Mouse (Mus musculus) T-helper 1 cell (primary cell): ENCODE data around the gene Ppat.
"Not testable (repeated sequence)": the region's sequence is repeated elsewhere in the genome, so short reads cannot be mapped to it uniquely, and the experiment has no call there.

Experiments used
- in situ Hi-C: fragments of 300-600 bp; cut with MboI, MseI; formaldehyde crosslinking; loops from one replicate; pipeline ENCODE4 v1.15.1; 2025; ENCODE audit warnings: high pct_unique_total_duplicates

Gene Ppat

DNA sequence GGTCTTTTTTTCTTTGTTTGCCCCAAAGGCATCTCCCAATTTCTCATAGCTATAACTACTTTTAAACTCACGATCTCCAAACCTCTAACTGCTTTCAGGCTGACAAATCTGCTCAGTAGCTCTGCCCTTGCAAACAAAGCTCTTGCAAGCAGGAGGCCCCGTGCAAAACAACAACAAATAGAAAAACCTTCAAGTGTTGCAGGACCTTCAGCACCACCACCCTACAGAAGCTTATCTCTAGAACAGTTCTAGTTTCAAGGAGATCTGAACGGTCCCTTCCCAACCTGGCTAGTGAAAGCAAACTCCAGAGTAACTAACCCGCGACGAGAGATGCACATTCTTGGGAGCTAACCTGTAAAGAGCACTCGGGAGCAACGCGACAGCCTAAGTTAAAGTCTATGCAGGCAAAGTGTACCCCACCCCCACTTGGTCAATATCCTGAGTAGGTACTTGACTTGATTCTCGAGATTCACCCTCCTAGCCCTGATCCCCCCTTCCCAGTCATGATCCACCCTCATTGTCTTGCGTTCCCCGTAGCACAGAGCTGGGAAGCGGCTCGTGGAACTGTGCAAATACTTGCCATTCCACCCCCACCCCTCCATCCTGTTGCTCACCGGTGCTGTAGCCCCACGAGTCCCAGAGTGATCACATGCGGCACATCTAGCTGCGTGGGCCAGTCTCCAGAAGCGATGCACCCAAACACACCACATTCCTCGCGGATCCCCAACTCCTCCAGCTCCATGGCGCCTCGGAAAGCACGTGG is 854 bp downstream of the Ppat start:
- in situ Hi-C loops, result loop anchor here (10.0 kb wide), 1 partner anchor 46 kb away; the partner anchor contains the start of gene Aasdh

DNA sequence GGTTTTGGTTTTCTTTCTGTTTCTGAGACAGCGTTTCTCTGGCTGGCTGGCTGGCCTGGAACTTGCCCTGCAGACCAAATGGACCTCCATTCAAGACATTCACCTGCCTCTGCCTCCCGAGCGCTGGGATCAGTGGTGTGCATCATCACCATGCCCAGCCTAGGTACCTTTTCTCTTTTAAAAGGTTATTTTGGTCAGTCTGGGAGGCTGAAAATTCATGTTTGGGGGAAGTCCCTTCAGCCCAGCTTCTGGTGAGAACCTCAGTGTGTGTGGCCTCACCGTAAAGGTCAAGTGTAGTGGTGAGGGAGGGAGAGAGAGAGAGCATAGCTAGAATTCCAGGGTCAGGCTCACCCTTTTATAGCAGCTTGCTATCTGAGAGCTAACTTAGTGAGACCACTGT is 3.6 kb downstream of the Ppat start:
- in situ Hi-C loops, result no loop called here

GRCm38 (mm10) chr5:76947142-76947541 is 4.2 kb downstream of the Ppat start:
- in situ Hi-C loops, result no loop called here

- in situ Hi-C loops, result no loop called here
Measured at GRCm38 (mm10) chr5:76945678-76946033, 5.7 kb downstream of the Ppat start.

- in situ Hi-C loops, result no loop called here
Measured at GRCm38 (mm10) chr5:76944965-76945677, 6.3 kb downstream of the Ppat start.

DNA sequence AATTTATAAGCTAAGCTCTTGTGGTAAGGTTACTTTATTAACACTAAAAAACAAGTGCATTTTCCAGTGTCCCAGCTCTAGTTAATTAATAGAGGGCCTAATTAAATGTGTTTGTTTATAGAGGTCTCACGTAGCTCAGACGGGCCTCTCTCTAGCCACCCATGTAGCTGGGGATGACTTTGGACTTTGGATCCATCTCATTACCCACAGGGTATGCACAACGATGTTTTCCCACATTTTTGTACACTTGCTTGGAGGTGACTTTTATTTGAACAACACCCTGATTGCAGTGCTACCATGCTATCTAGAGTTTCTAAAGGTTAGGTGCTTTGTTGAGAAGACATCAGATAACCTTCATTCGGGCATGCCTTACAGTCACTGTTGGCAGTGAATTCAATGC is 8.9 kb downstream of the Ppat start:
- in situ Hi-C loops, result no loop called here

DNA sequence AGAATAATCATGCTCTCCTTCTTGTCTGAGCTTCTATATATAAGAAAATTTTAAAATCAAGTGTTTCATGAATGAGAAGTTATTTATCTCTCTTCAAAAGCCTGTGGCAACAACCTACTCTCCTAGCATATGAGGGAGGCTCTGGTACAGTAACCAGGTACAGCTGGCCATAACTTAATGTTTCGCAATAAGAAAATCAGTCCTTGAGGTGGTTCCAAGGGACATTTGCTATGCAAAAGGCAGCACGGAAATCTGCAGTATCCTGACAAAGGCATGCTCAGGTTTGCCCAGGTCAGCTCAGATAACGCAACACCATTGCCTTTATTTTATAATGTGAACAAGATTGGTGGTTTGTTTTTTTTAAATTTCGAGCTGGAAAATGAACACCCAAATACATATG is 9.4 kb downstream of the Ppat start:
- in situ Hi-C loops, result no loop called here

DNA sequence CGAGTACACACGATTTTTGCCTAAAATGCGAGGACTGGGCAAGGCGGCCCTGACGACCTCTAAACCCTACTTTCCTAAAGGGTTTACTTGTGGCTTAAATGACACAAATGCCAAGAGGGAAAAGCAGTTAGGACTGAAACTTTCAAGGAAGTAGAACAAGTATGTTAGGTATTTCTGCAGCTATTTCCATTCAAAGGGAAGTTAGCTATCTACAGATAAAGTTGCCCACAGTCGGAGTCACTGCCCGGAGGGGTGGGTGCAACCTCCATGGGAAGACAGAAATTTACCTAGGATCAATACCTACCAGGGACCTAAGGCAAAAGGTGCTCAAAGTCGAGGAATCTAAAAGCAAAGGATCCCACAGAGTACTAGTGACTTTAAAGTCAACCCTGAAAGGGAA is 11.7 kb downstream of the Ppat start:
- in situ Hi-C loops, result no loop called here

- in situ Hi-C loops, result no loop called here
Measured at GRCm38 (mm10) chr5:76929180-76929877, 22.0 kb downstream of the Ppat start.

DNA sequence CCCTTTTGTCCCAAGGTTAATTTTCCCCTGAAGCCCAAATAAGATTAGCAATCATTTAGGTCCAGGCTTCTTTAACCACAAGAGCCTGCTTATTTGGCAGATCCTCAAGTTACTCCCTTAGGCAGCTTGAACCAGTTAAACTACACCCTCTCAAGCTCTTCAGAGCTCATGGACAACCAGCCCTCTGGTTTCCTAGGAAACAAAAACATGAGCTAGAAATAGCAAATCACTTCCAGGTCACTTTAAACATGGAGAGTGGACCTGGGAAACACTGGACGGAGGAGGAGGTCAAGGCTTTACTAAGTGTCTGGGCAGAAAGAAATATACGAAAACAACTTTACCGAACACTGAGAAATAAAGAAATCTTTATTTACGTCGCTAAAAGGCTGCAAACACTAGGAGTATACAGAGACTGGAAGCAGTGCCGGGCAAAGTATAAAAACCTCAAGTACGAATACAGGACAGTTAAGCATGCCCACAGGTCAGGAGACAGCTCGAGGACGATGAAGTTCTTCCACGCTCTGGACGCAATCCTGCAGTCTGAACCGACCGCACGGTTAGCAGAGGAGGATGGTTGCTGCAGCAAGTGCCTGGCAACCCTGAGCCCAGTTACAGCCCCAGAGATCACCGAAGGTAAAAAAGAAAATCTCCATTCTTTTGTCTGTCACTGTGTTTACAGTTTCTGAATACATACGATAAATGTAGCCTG is 23.1 kb downstream of the Ppat start:
- in situ Hi-C loops, result no loop called here

- in situ Hi-C loops, result loop anchor here (5.0 kb wide), 1 partner anchor 33 kb away; no protein-coding TSS in a partner anchor
Measured at GRCm38 (mm10) chr5:76924296-76924695, 27.1 kb downstream of the Ppat start.

DNA sequence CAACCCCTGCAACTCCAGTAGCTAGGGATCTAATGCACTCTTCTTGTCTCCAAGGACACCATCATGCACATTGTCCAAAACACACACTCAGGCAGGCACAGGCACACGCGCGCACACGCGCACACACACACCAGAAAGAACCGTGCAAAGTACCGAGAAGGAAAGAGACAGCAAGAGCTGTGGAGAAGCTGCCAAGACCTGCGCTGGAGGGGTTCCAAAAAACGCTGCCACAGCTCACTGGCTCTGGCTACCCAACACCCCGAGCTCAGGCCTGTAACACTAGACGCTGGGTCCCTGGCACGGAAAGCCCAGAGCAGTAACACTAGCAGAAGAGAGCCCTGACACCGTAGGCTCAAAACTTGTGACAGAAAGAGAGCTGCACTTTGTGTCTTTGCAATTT is 27.9 kb downstream of the Ppat start:
- in situ Hi-C loops, result loop anchor here (5.0 kb wide), 1 partner anchor 34 kb away; no protein-coding TSS in a partner anchor

DNA sequence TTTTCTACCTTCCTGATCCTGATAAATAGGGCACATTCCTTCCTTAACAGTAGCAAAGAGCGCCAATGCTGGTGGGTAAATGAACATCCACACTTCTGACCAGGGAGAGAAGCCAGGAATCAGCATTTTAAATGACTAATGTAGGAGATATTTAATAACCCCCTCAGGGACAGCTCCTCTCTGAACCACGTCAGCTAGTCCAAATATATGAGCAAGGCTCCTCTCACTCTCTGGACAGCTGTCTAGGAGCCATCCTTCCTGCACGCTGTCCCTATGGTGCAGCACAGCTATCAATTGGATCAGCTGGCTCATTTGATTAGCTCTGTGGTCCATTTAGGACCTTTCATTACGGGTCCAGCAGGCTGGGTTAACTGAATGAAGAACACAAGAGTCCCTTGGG is 28.5 kb downstream of the Ppat start:
- in situ Hi-C loops, result loop anchor here (5.0 kb wide), 1 partner anchor 34 kb away; no protein-coding TSS in a partner anchor

GRCm38 (mm10) chr5:76912522-76912921 is 38.9 kb downstream of the Ppat start:
- in situ Hi-C loops, result not testable (repeated sequence)

- in situ Hi-C loops, result no loop called here
Measured at GRCm38 (mm10) chr5:76910807-76911206, 40.6 kb downstream of the Ppat start.

- in situ Hi-C loops, result loop anchor here (10.0 kb wide), 1 partner anchor 49 kb away; the partner anchor contains the start of genes Paics and Ppat
Measured at GRCm38 (mm10) chr5:76906155-76906499, 45.3 kb downstream of the Ppat start.

DNA sequence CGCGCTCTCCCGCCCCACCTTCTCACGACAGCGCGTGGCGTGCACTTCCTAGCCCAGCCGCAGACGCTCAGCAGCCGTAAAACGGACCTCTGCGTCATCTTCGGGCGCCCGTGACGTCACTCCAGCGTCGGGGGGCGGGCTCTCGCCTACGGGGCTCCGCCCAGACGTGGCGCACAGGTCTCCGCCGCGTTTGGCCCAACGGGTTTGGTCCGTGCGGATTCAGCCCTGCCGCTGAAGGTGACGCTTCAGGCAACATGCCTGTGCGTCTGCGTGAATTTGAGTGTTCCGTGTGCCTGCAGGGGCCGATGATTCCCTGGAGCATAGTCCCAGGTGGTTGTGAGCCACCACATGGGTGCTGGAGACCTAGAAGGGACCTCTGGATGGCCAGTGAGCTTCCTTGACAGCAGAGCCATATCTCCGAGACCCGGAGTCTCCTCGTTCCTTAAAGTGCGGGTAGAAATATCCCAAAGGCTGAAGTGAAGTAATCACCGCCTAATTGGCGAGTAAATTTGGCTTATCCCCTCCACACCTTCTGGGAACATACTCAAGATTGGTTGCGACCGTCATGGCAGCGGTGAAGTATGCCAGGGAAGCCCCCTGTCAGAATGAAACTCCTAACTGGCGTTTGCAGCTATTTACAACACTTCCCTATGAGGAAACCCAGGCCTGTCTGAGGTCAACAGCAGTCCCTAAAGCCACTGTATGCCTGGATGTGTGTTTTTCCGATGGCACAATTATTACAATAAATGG is 45.8 kb downstream of the Ppat start, which contains the start of gene Aasdh:
TSS of gene Aasdh (minus strand) at position 110 of the 750 bp plus-strand sequence.
- in situ Hi-C loops, result loop anchor here (10.0 kb wide), 1 partner anchor 49 kb away; the partner anchor contains the start of genes Paics and Ppat

DNA sequence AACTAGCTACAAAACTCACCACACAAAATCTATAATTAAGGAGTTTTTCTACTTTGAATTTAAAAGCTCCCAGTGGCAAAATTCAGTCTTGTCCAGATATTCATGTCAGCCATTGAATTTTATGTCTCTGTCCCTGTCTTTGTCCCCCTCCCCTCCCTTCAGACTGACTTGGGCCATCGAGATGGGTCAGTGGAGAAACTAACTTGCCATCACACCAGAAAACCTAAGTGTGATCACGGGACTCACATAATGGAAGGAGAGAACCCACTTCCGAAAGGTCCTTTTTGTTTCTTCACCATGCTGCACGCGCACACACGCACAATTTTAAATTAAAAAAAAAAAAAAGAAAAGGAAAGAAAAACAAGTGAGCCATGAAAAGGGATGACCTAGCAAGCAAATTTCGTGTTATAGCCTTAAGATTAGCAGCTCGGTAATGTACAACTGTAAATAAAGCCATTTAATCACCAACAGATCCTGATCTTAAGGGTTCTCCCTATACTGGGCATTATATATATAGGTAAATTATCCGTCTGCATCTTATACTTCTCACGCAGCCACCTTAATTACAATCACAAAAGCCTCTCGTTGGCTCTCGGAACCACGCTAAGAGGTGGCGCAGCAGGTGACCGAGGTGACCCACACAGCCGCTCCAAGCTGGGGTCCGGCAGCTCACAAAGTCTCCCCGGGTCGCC is 46.5 kb downstream of the Ppat start:
- in situ Hi-C loops, result loop anchor here (10.0 kb wide), 1 partner anchor 50 kb away; the partner anchor contains the start of genes Paics and Ppat

DNA sequence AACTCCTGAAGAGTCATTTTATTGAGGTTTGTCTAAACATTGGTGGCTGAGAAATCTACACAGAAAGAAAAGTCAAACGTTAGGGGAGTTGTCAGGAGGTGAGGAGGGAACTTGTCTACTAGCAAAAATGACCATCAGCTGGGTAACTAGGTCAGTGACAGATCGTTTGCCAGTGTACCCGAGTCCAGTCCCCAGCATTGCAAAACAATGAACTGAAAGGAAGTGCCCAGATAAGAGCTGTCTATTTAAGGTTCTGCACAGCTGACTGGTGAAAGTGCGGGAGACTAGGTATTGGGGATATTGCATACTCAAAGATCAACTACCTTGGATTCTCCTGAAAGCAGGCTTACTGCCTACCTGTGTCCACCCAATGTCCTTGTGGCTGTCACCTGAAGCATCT is 49.2 kb downstream of the Ppat start:
- in situ Hi-C loops, result loop anchor here (10.0 kb wide), 1 partner anchor 53 kb away; the partner anchor contains the start of genes Paics and Ppat

GRCm38 (mm10) chr5:76893084-76893483 is 58.3 kb downstream of the Ppat start:
- in situ Hi-C loops, result no loop called here
